Mouse (Mus musculus) spleen, postnatal 10 days (tissue): ENCODE results near the gene Prodh2.
A peak's percentile ranks its signal among the peaks of the same experiment; 100 is the strongest.

Experiments
- DNase-seq, 2 experiments: peaks; one replicate each; pipeline ENCODE4 v3.0.0; 2021 to 2022; ENCODE audit warnings: low spot score in 2 of 2

Prodh2 gene

DNA sequence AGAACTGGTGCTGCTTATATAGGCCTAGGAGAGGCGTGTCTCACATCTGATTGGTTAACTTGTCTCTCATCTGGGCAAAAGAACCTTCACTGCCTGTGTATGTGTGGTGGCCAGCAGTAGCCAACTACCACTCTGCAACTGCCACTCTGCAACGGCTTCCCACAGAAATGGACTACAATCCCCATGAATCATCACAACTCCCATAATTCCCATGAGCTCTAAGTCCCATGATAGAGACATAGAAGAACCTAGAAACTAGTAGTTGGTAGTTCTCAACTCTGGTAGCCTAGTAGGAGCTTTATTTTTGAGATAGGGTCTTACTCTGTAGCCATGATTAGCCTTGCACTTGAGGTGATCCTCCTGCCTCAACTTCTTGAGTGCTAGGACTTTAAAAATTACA is 56.5 kb downstream of the Prodh2 start:
- no peak for DNase-seq

- DNase-seq, result no peak
Measured at GRCm38 (mm10) chr7:30550603-30551002, 57.2 kb downstream of the Prodh2 start.

- no peak for DNase-seq
Measured at GRCm38 (mm10) chr7:30551445-30552101, 58.2 kb downstream of the Prodh2 start.

DNA sequence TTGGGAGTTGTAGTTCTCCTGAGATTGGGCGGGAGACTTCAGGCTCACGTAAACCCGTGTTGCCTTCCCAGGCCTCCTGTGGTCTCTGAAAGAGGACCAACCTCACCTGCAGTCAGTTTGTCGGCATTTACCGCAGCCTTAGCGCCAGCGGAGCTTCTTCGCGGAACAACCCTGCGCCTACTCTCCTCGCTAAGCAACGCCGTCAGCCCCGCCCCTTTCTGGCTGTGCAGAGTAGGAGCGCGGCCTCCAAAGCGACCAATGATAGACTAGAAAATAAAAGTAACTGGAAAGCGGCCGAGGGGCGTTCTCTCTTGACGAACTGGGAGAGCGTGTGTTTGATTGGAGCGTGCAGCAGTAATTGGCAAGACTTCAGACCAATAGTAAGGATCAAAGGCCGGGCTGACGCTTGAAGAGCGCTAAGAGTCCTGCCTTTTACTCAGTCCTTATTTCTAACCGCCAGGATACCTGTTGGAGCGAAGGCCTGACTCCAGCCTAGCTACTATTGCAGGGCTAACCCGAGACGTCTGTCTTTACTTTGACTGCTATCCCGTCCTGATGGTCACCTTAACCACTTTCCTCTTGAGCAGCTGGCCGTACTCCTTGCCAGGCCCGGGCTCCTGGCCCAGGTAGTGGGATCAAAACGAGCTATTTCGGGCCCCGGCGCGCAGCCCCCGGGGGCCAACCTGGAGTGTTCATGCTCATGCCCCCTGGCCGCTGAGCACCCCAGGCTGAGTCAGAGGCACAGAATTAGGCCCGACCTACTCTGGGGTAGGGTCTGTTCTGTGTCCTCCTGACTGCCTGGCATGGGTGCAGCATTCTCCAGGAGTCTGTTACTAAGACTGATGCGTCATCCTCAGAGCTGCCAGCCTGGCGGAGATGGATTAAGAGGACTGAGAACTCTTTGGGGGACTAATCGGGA is 58.9 kb downstream of the Prodh2 start, which contains the start of the genes Hspb6 and Proser3:
TSS of gene Hspb6 (plus strand) at position 77 of the 919 bp plus-strand sequence.
TSS of gene Proser3 (minus strand) at position 198 of the 919 bp plus-strand sequence.
- peak; percentile 97 to 98 for DNase-seq

DNA sequence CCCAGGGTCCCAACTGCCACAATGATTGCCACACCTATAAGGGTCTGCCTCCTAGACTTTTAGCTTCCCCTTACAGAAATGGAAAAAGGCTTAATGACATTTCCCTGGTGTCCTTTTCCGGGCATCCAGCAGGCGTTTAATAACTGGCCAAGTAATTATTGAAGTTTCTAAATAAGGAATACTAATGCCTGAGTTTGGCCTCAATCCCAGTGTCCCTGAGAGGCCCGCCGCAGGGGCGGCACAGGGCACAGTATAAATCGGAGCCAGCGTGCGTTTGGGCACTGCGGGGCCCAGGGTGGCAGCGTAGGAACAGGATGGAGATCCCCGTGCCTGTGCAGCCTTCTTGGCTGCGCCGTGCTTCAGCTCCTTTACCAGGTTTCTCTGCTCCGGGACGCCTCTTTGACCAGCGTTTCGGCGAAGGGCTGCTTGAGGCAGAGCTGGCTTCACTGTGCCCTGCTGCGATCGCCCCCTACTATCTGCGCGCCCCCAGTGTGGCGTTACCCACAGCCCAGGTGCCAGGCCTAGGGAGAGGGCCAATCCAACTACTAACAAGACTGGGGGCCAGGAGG is 59.7 kb downstream of the Prodh2 start:
- peak; percentile 62 to 66 for DNase-seq

DNA sequence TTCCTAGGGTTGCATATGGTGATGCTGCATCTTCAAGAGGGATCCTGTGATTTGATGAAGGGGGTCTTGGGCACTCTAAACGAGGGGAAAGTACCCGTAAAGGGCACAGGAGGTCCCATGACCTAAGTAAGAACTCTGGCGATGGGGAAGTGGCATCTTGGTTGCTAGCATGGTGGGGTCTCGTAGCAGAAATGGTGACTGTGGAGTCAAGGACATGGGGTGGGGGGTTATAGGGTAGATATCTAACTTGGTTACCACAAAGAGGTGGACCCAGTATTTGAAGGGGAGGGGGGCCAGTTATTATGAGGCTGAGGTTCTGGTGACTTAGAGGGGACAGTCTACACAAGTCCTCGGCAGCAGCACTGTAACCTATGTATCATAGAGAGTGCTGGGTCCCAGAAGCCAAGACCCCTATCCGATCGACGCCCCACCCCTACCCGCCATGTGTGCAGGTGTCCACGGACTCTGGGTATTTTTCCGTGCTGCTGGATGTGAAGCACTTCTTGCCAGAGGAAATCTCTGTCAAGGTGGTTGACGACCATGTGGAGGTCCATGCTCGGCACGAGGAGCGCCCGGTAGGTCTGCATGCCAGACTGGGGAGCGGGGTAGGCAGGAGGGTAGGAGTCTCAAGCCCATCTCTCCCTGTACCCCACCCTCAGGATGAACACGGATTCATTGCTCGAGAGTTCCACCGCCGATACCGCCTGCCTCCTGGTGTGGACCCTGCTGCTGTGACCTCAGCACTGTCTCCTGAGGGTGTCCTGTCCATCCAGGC is 60.6 kb downstream of the Prodh2 start:
- DNase-seq, result no peak

- DNase-seq, result peak in 1 of 2 experiments; percentile 72
Measured at GRCm38 (mm10) chr7:30556894-30557536, 63.6 kb downstream of the Prodh2 start.

DNA sequence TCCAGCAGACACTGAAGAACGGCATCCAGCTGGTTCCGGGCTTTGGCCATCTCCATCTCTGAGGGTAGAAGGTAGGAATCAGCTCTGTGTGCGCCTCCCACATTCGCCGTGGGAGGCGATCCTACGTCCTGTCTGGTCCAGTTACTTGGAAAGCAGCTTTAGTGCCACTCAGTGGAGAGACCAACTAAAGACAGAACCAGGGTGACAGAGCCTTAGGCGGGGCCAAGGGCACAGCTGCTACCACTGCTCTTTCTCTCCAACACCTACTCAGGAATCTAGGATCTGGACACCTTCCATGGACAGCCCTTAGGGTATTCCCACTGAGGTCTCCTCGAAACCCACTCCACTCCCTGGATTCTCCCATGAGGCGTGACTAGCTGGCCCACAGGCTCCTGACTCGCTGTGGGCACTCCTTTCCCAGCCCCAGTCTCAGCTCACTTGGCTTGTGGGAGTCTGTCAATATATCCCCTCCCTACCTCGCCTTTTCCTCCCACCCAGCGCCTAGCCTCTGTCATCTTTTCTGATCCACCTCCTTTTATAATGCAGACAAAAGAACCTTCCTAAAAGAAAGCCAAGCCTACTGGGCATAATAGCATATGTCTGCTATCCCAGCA is 64.6 kb downstream of the Prodh2 start:
- no peak for DNase-seq

GRCm38 (mm10) chr7:30558656-30559442 is 65.4 kb downstream of the Prodh2 start:
- DNase-seq, result no peak

DNA sequence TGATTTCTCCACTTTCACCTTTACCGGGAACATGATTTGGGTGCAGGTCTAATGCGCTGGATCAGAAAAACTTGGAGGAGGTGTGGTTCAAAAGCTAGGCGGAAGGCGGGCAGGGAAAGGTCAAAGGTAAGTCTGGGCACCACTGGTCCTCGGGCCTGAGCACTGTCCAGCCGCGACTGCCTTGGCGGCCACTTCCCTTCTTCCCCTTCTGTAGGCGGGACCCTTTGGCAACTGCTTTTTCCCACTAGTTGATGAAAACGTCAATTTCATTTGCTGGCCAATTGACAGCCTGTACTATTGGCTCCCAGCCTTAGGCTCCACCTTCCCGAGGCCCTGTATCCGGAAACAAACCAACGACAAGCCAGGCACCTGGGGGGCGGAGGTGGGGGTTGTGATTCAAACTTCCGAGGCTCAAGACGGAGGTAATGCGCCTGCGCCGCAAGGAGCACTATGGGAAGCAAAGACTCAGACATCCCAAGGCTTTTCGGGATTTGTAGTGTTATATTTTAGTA is 66.1 kb downstream of the Prodh2 start, which contains the start of gene Lin37:
TSS of gene Lin37 (minus strand) at position 396 of the 512 bp plus-strand sequence.
- DNase-seq, result peak; percentile 76 to 93

DNA sequence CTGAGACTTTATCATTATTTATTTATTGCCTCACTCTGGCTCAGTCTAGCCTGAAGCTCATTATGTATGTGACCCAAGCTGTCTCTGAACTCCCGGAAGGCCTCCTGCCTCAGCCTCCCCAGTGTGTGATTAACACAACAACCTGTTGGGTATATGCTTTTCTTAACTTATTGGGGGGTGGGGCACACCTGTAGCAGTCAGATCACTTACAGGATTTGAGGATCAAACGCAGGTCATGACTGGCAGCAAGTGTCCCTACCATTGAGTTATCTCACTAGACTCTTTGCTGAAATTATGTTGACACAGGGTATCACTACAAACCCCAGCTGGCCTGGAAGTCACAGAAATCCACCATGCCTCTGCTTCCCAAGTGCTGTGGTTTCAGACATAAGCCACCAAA is 66.9 kb downstream of the Prodh2 start:
- DNase-seq, result no peak

- no peak for DNase-seq
Measured at GRCm38 (mm10) chr7:30562526-30563116, 69.2 kb downstream of the Prodh2 start.
